Mouse (Mus musculus): ENCODE data around the gene Eif4ebp2. TPM values are rescaled to one million over a fixed set of nuclear protein-coding genes. Genes with fewer than 3 reads are reported as not detected.

Gene Eif4ebp2
- polyA plus RNA-seq (2014; fragmentation: Nextera tagmentation; extraction: Ambion mirVana), result 41.5 and 50.8 TPM in 2 replicates

DNA sequence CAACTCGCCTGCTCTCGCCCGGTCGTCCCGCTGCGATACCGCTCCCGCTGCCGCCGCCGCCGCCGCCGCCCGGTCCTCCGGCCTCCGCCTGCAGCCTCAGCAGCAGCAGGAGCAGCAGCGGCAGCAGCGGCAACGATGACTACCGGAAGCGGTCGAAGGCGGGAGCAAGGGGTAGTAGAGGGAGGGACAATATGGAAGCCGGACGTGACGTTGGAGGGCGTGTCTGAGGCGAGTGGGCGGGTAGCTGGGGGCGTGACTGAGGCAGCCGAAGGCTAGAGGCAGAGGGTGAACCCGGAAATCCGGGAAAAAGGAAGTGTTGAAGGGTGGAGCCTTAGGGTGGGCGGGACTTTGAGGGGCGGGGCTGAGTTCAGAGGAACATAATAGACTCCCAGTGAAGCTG lies at the start of gene Eif4ebp2:
Gene Eif4ebp2 (minus strand): TSS at position 17 of the 400 bp plus-strand sequence.
- Histone ChIP-seq H3K9ac (ENCODE audit: low read length) (peak within 1 kb of the TSS; percentile 85), H3K4me3 (ENCODE audit: low read depth, low read length) (peak within 1 kb of the TSS; percentile 83)
- ATAC-seq (replicated peaks; ENCODE audit: low FRiP score), result peak; percentile 99

DNA sequence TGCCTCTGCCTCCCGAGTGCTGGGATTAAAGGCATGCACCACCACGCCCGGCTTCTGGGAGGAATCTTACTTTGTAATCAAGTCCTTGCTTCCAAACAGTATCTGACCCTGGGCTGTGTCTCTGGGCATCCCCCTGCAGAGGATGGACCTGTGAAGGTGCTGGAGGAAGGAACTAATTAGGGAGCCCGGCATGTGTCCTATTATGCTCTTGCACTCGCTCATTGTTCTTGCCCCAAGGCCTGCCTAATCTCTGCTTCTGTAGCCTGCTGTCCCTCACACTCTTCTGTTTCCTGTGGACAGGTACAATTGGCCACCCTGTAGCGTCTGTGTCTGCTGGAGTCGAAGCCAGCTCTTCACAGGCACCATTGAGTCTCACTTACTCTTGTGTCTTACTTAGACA lies 48.3 kb upstream of the Eif4ebp2 start:
- DNase-seq (ENCODE audit: low spot score) (no peak), ATAC-seq (replicated peaks; ENCODE audit: low FRiP score) (no peak)
- no peaks in the 10 kb centered on the region for H3K36me3 ChIP-seq (ENCODE audit: control insufficient read depth, insufficient read depth, low read length)
- no peak overlapping the region for H3K4me2 ChIP-seq (ENCODE audit: low read depth, low read length, severe bottlenecking)
- H3K27me3 ChIP-seq (ENCODE audit: control insufficient read depth, insufficient read depth, low read length), result no peaks in the 10 kb centered on the region
- no peaks in the 10 kb centered on the region; the same call in none of the 2 replicates for H3K4me1 ChIP-seq (replicated peaks; ENCODE audit: control insufficient read depth, insufficient read depth, low read length)
- no peak overlapping the region for H3K27ac ChIP-seq (ENCODE audit: low read depth, low read length)
- 42% methylated on average over 7 of the region's 7 CpGs for WGBS
- no peaks in the 10 kb centered on the region for H3K9me3 ChIP-seq (ENCODE audit: control insufficient read depth, low read length)
- H3K9ac ChIP-seq (ENCODE audit: low read length), result no peak overlapping the region
- no peak overlapping the region for H3K4me3 ChIP-seq (ENCODE audit: low read depth, low read length)

More for the DNA sequence above, at the start of gene Eif4ebp2:
- Histone ChIP-seq H3K4me1 (replicated peaks; ENCODE audit: control insufficient read depth, insufficient read depth, low read length) (peaks cover 5% of the 10 kb centered on the region; the same call in 1 of the 2 replicates), H3K27ac (ENCODE audit: low read depth, low read length) (peak within 1 kb of the TSS; percentile 53; the same call in 1 of the 2 replicates), H3K4me2 (ENCODE audit: low read depth, low read length, severe bottlenecking) (peak within 1 kb of the TSS; percentile 96), H3K9me3 (ENCODE audit: control insufficient read depth, low read length) (no peaks in the 10 kb centered on the region), H3K27me3 (ENCODE audit: control insufficient read depth, insufficient read depth, low read length) (no peaks in the 10 kb centered on the region), H3K36me3 (ENCODE audit: control insufficient read depth, insufficient read depth, low read length) (no peaks in the 10 kb centered on the region)
- peak; percentile 99 for DNase-seq (ENCODE audit: low spot score)
- WGBS, result under 1% methylated on average over 33 of the region's 36 CpGs

DNA sequence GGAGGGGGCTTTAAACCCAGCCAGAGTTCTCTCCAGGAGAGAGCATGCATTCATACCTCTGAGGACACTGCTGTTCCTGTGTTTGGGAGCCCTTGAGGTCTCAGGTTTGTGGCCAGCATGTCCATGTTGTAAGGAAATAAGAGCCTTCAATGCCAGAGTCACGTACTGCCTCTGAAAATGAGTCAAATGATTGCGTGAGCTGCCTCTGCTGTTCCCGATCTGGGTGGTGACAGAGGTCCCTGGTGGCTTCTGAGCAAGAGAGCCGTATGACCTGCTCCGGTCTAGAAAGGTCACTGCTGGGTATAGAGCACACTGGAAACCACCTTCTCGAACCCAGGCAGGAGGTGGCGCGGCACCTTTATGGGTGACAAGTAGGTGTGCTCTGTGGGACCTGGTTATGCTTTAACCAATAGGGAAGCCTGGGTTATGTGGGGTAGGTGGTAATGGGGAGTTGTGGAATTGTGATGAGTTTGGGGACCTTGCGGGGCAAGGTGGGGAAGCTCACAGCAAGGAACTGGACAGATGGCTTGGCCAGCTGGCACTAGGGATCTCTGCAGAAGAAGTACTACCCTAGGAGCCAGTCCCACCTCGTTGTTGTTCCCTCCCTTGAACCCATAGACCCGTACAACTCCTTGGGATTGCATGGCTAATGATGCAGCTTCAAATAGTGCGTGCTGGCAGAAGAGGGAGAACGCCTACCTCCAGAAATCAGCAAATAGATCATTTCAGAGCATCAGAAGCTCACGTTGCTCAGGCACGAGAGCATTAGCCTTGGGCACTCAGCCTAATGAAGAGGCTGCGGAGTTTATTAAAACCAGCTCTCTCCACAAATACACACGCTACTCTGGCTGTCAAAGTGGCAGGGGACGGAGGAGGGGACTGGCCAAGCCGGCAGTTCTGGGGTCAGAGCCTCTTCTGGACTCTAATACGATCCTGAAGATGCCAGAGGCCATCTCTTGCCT lies 47.3 kb upstream of the Eif4ebp2 start:
- no peak overlapping the region for H3K27ac ChIP-seq (ENCODE audit: low read depth, low read length)
- H3K4me2 ChIP-seq (ENCODE audit: low read depth, low read length, severe bottlenecking), result no peak overlapping the region
- H3K4me3 ChIP-seq (ENCODE audit: low read depth, low read length), result no peak overlapping the region
- no peaks in the 10 kb centered on the region for H3K9me3 ChIP-seq (ENCODE audit: control insufficient read depth, low read length)
- H3K36me3 ChIP-seq (ENCODE audit: control insufficient read depth, insufficient read depth, low read length), result no peaks in the 10 kb centered on the region
- no peaks in the 10 kb centered on the region for H3K27me3 ChIP-seq (ENCODE audit: control insufficient read depth, insufficient read depth, low read length)
- 88% methylated on average over 20 of the region's 20 CpGs for WGBS
- DNase-seq (ENCODE audit: low spot score) (no peak), ATAC-seq (replicated peaks; ENCODE audit: low FRiP score) (no peak)
- H3K4me1 ChIP-seq (replicated peaks; ENCODE audit: control insufficient read depth, insufficient read depth, low read length), result no peaks in the 10 kb centered on the region; the same call in none of the 2 replicates
- H3K9ac ChIP-seq (ENCODE audit: low read length), result no peak overlapping the region

DNA sequence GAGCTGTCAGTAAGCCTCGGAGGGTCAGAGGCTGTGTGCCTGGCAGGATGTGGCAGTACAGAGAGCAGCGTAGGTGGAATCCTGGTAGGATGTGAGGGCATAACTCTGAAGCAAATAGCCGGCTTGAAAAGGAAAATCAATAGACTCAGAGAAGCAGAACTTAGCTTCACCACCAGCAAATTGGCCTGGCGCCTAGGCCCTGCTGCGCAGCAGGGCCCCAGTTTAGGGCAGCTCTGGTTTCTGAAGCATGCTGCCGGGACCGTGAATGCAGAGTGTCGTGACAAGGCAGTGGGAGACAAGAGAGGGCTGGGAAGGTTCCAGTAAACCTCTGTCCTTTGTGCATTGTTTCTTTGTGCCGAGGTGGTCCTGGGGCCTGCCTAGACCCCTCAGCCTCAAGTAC lies 43.8 kb upstream of the Eif4ebp2 start:
- Histone ChIP-seq H3K4me1 (replicated peaks; ENCODE audit: control insufficient read depth, insufficient read depth, low read length) (no peaks in the 10 kb centered on the region; the same call in none of the 2 replicates), H3K9ac (ENCODE audit: low read length) (no peak overlapping the region; the same call in 1 of the 2 replicates), H3K27ac (ENCODE audit: low read depth, low read length) (no peak overlapping the region), H3K4me2 (ENCODE audit: low read depth, low read length, severe bottlenecking) (no peak overlapping the region), H3K36me3 (ENCODE audit: control insufficient read depth, insufficient read depth, low read length) (no peaks in the 10 kb centered on the region), H3K4me3 (ENCODE audit: low read depth, low read length) (no peak overlapping the region), H3K9me3 (ENCODE audit: control insufficient read depth, low read length) (no peaks in the 10 kb centered on the region), H3K27me3 (ENCODE audit: control insufficient read depth, insufficient read depth, low read length) (no peaks in the 10 kb centered on the region)
- no peak for DNase-seq (ENCODE audit: low spot score)
- 53% methylated on average over 9 of the region's 9 CpGs for WGBS
- ATAC-seq (replicated peaks; ENCODE audit: low FRiP score), result no peak

DNA sequence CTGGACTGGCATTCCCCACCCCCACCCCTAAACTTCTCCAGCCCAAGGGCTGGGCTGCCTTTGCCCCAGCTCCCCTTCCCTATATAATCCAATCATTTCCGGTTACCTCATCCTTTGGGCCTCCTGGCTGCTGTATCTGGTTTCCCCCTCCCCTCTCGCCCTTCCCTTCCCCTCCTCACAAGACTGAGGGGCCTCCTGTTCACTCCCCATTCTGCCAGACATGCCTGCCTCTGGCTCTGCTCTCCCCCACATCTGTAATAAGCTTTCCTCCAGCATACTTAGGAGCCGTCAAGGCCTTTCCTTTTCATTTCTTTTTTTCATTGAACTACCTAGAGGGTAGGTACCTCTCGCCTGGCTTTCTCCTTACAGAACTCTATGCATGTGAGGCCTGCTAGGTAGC lies 43.0 kb upstream of the Eif4ebp2 start:
- ATAC-seq (replicated peaks; ENCODE audit: low FRiP score) (no peak), DNase-seq (ENCODE audit: low spot score) (no peak)
- Histone ChIP-seq H3K27me3 (ENCODE audit: control insufficient read depth, insufficient read depth, low read length) (no peaks in the 10 kb centered on the region), H3K36me3 (ENCODE audit: control insufficient read depth, insufficient read depth, low read length) (no peaks in the 10 kb centered on the region), H3K9me3 (ENCODE audit: control insufficient read depth, low read length) (no peaks in the 10 kb centered on the region), H3K4me2 (ENCODE audit: low read depth, low read length, severe bottlenecking) (no peak overlapping the region), H3K4me1 (replicated peaks; ENCODE audit: control insufficient read depth, insufficient read depth, low read length) (no peaks in the 10 kb centered on the region; the same call in none of the 2 replicates), H3K9ac (ENCODE audit: low read length) (no peak overlapping the region), H3K27ac (ENCODE audit: low read depth, low read length) (no peak overlapping the region), H3K4me3 (ENCODE audit: low read depth, low read length) (no peak overlapping the region)
- WGBS, result 42% methylated on average over 4 of the region's 4 CpGs

DNA sequence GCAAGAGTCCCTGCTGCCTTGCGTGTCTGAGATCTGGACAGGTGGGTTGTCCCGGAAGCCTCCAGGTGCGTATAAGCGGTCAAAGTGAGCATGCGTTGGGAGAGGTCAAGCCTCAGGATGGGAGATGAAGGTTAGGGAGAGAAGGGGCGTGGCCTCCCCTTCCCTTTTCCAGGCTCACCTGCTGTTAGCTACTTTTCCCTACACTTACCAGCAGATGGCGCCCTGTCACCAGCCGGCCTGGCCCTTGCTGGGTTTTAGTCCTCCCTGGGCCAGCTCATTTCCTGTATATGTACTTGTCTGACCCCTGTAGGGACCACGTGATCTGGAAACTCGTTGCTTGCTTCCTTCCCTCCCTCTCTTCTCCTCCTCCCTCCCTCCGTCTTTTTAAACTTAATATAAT lies 39.6 kb upstream of the Eif4ebp2 start:
- no peaks in the 10 kb centered on the region for H3K9me3 ChIP-seq (ENCODE audit: control insufficient read depth, low read length)
- H3K4me3 ChIP-seq (ENCODE audit: low read depth, low read length), result no peak overlapping the region
- ATAC-seq (replicated peaks; ENCODE audit: low FRiP score) (peak; percentile 73), DNase-seq (ENCODE audit: low spot score) (peak; percentile 87)
- H3K4me1 ChIP-seq (replicated peaks; ENCODE audit: control insufficient read depth, insufficient read depth, low read length), result no peaks in the 10 kb centered on the region; the same call in none of the 2 replicates
- H3K9ac ChIP-seq (ENCODE audit: low read length), result no peak overlapping the region
- no peak overlapping the region for H3K4me2 ChIP-seq (ENCODE audit: low read depth, low read length, severe bottlenecking)
- H3K27ac ChIP-seq (ENCODE audit: low read depth, low read length), result no peak overlapping the region
- H3K27me3 ChIP-seq (ENCODE audit: control insufficient read depth, insufficient read depth, low read length), result no peaks in the 10 kb centered on the region
- 9% methylated on average over 11 of the region's 11 CpGs for WGBS
- no peaks in the 10 kb centered on the region for H3K36me3 ChIP-seq (ENCODE audit: control insufficient read depth, insufficient read depth, low read length)

DNA sequence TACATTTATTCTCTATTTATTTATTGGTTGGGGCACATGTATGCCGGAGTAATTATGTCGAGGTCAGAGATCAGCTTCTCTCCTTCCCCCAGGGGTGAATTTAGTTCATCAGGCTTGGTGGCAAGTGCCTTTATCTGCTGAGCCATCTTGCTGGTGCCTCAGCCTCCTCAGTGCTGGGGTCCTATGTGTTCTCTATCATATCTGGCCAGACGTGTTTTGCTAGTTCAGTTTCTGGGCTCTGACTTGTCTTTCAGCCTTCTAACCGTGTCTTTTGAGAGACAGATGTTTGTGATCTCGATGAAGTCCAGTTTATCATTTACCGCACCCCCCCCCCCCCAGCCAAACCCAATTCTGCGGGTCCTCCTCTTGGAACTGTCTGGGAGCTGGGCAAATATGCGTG lies 39.1 kb upstream of the Eif4ebp2 start:
- Histone ChIP-seq H3K27me3 (ENCODE audit: control insufficient read depth, insufficient read depth, low read length) (no peaks in the 10 kb centered on the region), H3K9ac (ENCODE audit: low read length) (no peak overlapping the region), H3K4me2 (ENCODE audit: low read depth, low read length, severe bottlenecking) (no peak overlapping the region), H3K27ac (ENCODE audit: low read depth, low read length) (no peak overlapping the region), H3K4me3 (ENCODE audit: low read depth, low read length) (no peak overlapping the region), H3K36me3 (ENCODE audit: control insufficient read depth, insufficient read depth, low read length) (no peaks in the 10 kb centered on the region), H3K4me1 (replicated peaks; ENCODE audit: control insufficient read depth, insufficient read depth, low read length) (no peaks in the 10 kb centered on the region; the same call in none of the 2 replicates), H3K9me3 (ENCODE audit: control insufficient read depth, low read length) (no peaks in the 10 kb centered on the region)
- no peak for DNase-seq (ENCODE audit: low spot score)
- no peak for ATAC-seq (replicated peaks; ENCODE audit: low FRiP score)
- WGBS, result 54% methylated on average over 8 of the region's 8 CpGs

DNA sequence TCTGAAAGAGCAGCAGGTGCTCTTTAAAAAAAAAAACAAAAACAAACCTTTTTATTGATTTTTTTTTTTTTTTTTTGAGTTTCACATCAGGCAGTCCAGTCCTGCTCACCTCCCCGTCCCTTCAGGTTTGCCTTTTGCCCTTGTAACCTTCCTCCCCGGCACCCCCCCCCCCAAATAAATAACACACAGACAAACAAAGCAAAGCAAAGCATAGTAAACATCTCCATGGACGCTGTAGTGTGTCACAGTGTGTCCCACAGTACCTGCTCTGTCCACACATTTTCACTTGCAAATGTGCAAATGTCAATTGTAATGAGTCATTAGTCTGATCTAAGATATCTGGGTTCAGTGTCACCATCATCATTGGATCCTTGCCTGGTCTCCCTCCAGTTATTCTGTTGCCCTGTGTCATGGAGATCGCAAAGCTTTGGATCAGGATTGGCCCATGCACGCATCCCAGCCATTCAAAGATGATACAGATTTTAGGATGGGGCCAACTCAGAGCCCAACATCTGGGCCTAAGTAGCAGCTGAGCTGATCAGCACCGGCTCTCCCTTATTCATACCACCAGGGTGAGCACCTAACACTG lies 36.2 kb upstream of the Eif4ebp2 start:
- DNase-seq (ENCODE audit: low spot score), result no peak
- Histone ChIP-seq H3K9ac (ENCODE audit: low read length) (no peak overlapping the region), H3K36me3 (ENCODE audit: control insufficient read depth, insufficient read depth, low read length) (no peaks in the 10 kb centered on the region), H3K4me2 (ENCODE audit: low read depth, low read length, severe bottlenecking) (no peak overlapping the region), H3K27ac (ENCODE audit: low read depth, low read length) (no peak overlapping the region), H3K9me3 (ENCODE audit: control insufficient read depth, low read length) (no peaks in the 10 kb centered on the region), H3K4me3 (ENCODE audit: low read depth, low read length) (no peak overlapping the region), H3K4me1 (replicated peaks; ENCODE audit: control insufficient read depth, insufficient read depth, low read length) (no peaks in the 10 kb centered on the region), H3K27me3 (ENCODE audit: control insufficient read depth, insufficient read depth, low read length) (no peaks in the 10 kb centered on the region)
- no peak for ATAC-seq (replicated peaks; ENCODE audit: low FRiP score)
- 88% methylated on average over 6 of the region's 6 CpGs for WGBS

Data from forebrain, embryonic 11.5 days (tissue).